Mouse (Mus musculus) spleen, adult 2 months (tissue): ENCODE measurements around the gene Qrsl1. TPM values are rescaled to one million over a fixed set of nuclear protein-coding genes. Genes with fewer than 3 reads are reported as not detected.

ENCODE experiments used
- DNase-seq, 2 experiments: peaks; one replicate each; pipeline versions ENCODE4 v3.0.0 to v3.0.0-alpha.2; 2012 to 2021; ENCODE audit warnings: low spot score in 2 of 2, low read depth in 1 of 2
- H3K27ac ChIP-seq: fragments of 200-500 bp; 2 replicates; pipeline ENCODE4 v1.5.1; 2012; ENCODE audit warnings: low read length, inconsistent platforms; ENCODE audit not compliant: insufficient read depth
- H3K27me3 ChIP-seq: fragments of 200-500 bp; 2 replicates; pipeline ENCODE4 v1.6.1; 2012; ENCODE audit warnings: mild to moderate bottlenecking, moderate library complexity, low read length, inconsistent platforms; ENCODE audit not compliant: control insufficient read depth, insufficient read depth
- H3K36me3 ChIP-seq: fragments of 200-500 bp; 2 replicates; pipeline ENCODE4 v1.6.1; 2012; ENCODE audit warnings: mild to moderate bottlenecking, low read length, inconsistent platforms; ENCODE audit not compliant: control insufficient read depth, insufficient read depth
- H3K4me1 ChIP-seq: fragments of 200-500 bp; 2 replicates; pipeline ENCODE4 v1.6.1; 2011; ENCODE audit warnings: inconsistent platforms; ENCODE audit not compliant: control insufficient read depth, insufficient read depth, insufficient read length
- H3K4me3 ChIP-seq: fragments of 200-500 bp; 2 replicates; pipeline ENCODE4 v1.5.1; 2011; ENCODE audit warnings: mild to moderate bottlenecking, inconsistent platforms; ENCODE audit not compliant: insufficient read depth, insufficient read length; ENCODE audit errors: extremely low read depth
- CTCF ChIP-seq: fragments of 200-500 bp; IDR thresholded peaks from 2 replicates; pipeline ENCODE4 v1.5.1; 2011; ENCODE audit warnings: mild to moderate bottlenecking, inconsistent platforms; ENCODE audit not compliant: insufficient read depth, insufficient read length, insufficient replicate concordance; ENCODE audit errors: extremely low read depth
- POLR2A ChIP-seq: fragments of 200-500 bp; IDR thresholded peaks from 2 replicates; pipeline ENCODE4 v1.6.1; 2011; ENCODE audit warnings: low read depth, low read length, inconsistent platforms
- WGBS: fragments of 180-500 bp; shearing (Covaris S2); methylation state at CpG from one replicate; pipeline ENCODE4 v1.1.7; 2018; 5-methylcytosine and 5-hydroxymethylcytosine counted together
- polyA plus RNA-seq: library from polyadenylated mRNA; depleted of rRNA; stranded (reverse); fragments of >200 nt; gene quantifications from 2 replicates; pipeline ENCODE4 v1.2.3, GENCODE M21; 2012

The Qrsl1 gene
- polyA plus RNA-seq, 1 experiment = 9.4 TPM

DNA sequence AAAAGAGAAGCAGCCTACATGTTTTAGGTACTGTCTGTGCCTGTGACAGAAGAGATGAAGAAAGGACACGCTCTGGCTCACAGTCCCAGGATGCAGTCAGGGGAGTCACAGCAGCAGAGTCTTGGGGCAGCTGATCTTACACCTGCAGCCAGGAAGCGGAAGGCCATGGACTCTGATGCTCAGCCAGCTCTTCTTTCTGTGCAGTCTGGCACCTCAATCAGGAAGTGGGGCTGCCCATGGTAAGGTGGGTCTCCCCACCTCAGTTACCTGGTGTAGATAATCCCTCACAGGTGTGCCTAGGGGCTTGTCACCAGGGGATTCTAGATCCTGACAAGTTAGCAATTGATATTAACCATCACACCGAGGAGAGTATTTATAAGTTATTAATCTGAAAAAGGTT lies 21.6 kb upstream of the Qrsl1 start:
- H3K27me3 ChIP-seq = no peaks in the 10 kb centered on the region
- no peak overlapping the region for H3K27ac ChIP-seq
- H3K4me1 ChIP-seq = 0 out of 2 replicates have a peak, but pooled peaks cover 4% of the 10 kb centered on the region
- 84% methylated on average over 3 of the region's 3 CpGs for WGBS
- no peaks in the 10 kb centered on the region for H3K36me3 ChIP-seq
- TF ChIP-seq CTCF (no peak), POLR2A (no peak)
- no peak for DNase-seq
- no peak overlapping the region for H3K4me3 ChIP-seq

- Histone ChIP-seq H3K27ac (no peak overlapping the region), H3K36me3 (no peaks in the 10 kb centered on the region), H3K4me3 (no peak overlapping the region), H3K4me1 (peaks cover 3% of the 10 kb centered on the region; the same call in 1 of the 2 replicates), H3K27me3 (no peaks in the 10 kb centered on the region)
- 46% methylated on average over 17 of the region's 17 CpGs for WGBS
- DNase-seq = peak; percentile 67 to 86
- TF ChIP-seq CTCF (peak; percentile 93; the same call in 1 of the 2 replicates), POLR2A (no peak)
These were observed 17.4 kb upstream of the Qrsl1 start for GRCm38 (mm10) chr10:43918696-43919608.

DNA sequence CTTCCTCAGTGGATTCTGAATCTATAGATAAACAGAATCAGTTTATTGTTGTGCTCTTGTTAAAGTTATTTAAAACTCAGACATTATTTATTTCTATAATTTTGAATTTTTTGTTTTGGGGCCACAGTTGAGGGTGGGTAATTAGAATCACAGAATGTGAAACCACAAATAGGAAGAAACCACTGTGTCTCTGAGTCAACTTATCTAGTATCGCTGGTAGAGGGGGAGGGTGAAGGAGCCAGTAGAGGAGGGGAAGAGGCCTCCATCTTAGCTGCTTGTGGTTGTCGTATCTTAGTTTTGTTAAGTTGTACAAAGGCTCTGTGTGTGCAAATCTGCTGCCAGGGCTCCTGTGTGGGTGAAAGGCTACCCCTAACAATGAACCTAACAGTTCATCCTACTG lies 15.2 kb upstream of the Qrsl1 start:
- Histone ChIP-seq H3K36me3 (no peaks in the 10 kb centered on the region), H3K4me1 (peaks cover 3% of the 10 kb centered on the region; the same call in 1 of the 2 replicates), H3K27ac (no peak overlapping the region), H3K27me3 (no peaks in the 10 kb centered on the region), H3K4me3 (no peak overlapping the region)
- TF ChIP-seq POLR2A = no peak
- TF ChIP-seq CTCF = no peak
- WGBS = 35% methylated on average over 2 of the region's 2 CpGs
- no peak for DNase-seq

GRCm38 (mm10) chr10:43916181-43916580 lies 14.6 kb upstream of the Qrsl1 start:
- Histone ChIP-seq H3K4me3 (no peak overlapping the region), H3K4me1 (peaks cover 3% of the 10 kb centered on the region; the same call in 1 of the 2 replicates), H3K27ac (no peak overlapping the region), H3K36me3 (no peaks in the 10 kb centered on the region), H3K27me3 (no peaks in the 10 kb centered on the region)
- no peak for TF ChIP-seq POLR2A
- no peak for TF ChIP-seq CTCF
- DNase-seq = no peak
- 86% methylated on average over 12 of the region's 12 CpGs for WGBS

DNA sequence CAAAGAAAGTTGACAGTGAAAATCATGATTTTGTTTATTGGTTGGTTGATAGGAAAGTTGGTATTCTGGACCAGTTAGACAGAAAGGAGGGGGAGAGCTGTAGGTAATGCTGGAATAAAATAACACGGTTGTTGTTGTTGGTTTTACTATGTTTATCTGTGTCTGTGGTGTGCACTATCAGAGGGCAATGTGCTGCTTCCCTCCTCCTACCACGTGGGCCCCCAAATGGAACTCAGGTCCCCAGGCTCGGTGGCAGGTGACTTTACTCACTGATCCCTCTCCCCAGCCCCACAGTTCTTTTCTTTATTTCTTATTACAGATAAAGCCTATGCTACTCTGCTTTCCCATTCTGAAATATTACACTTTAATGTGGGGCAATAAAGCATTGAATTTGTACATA lies 10.7 kb upstream of the Qrsl1 start:
- TF ChIP-seq CTCF (no peak), POLR2A (no peak)
- H3K27ac ChIP-seq = no peak overlapping the region
- peaks cover 3% of the 10 kb centered on the region; the same call in 1 of the 2 replicates for H3K4me1 ChIP-seq
- no peak overlapping the region for H3K4me3 ChIP-seq
- no peak for DNase-seq
- peaks cover 3% of the 10 kb centered on the region; the same call in 1 of the 2 replicates for H3K36me3 ChIP-seq
- WGBS = 78% methylated on average over 3 of the region's 3 CpGs
- H3K27me3 ChIP-seq = no peaks in the 10 kb centered on the region

GRCm38 (mm10) chr10:43910873-43911142 lies 9.3 kb upstream of the Qrsl1 start:
- no peak overlapping the region for H3K27ac ChIP-seq
- 60% methylated on average over 8 of the region's 8 CpGs for WGBS

More at GRCm38 (mm10) chr10:43910873-43911142, 9.3 kb upstream of the Qrsl1 start:
- Histone ChIP-seq H3K36me3 (peaks cover 3% of the 10 kb centered on the region; the same call in 1 of the 2 replicates), H3K4me1 (no peaks in the 10 kb centered on the region), H3K27me3 (no peaks in the 10 kb centered on the region), H3K4me3 (no peak overlapping the region)
- TF ChIP-seq CTCF (no peak), POLR2A (no peak)
- no peak for DNase-seq
